Mouse (Mus musculus): ENCODE measurements at regions not wholly inside any gene's neighbourhood (a gene's known extent, or its start where the extent isn't known, plus 50 kb on each side); places are given as distances from the start of the nearest gene placed in this dataset.

GRCm38 (mm10) chr1:164548071-164548470 is 89.9 kb upstream of the Atp1b1 start:
- DNase-seq (ENCODE audit: low read depth, low spot score): no peak

GRCm38 (mm10) chr1:164545843-164546242 is 87.7 kb upstream of the Atp1b1 start:
- DNase-seq (ENCODE audit: low read depth, low spot score): no peak

GRCm38 (mm10) chr1:164543045-164543803 is 85.1 kb upstream of the Atp1b1 start:
- DNase-seq (ENCODE audit: low read depth, low spot score): no peak

- no peak for DNase-seq (ENCODE audit: low read depth, low spot score)
Observed at GRCm38 (mm10) chr1:164541711-164542110, 83.6 kb upstream of the Atp1b1 start.

DNA sequence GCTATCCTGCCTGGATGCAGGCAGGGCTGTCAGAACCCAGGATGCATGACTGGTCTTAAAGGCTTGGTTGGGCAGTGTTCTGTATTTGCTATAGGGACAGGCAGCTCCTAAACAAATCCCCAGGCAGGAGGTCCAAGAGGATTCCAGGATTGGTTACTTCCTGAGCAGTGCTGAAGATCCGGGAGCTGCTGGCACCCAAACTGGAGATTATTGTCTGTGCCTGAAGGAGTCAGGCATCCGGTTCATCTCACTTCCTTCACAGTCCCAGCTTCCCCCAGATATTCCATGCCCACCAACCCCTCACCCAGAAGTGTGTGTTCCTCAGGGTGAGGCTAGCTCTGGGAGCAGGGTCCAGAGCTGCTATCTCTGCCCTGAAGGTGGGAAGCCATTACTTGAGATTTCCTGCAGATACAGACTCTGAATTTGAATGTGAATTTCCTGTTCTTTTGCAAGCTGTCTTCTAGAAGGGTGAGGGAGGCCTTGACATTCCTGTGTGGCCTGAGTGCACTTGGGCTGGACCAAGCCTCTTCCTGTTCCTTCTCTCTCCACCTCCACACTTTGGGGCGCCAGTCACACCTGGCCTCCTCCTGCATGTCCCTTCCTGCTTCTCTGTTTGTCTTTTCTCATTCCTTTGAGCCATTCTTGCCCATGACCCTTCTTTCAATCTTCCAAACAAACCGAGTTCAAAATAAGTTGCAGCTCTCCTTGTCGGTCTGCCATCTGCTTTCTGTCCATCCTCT is 80.3 kb upstream of the Atp1b1 start:
- peak; percentile 24 for DNase-seq (ENCODE audit: low read depth, low spot score)

DNA sequence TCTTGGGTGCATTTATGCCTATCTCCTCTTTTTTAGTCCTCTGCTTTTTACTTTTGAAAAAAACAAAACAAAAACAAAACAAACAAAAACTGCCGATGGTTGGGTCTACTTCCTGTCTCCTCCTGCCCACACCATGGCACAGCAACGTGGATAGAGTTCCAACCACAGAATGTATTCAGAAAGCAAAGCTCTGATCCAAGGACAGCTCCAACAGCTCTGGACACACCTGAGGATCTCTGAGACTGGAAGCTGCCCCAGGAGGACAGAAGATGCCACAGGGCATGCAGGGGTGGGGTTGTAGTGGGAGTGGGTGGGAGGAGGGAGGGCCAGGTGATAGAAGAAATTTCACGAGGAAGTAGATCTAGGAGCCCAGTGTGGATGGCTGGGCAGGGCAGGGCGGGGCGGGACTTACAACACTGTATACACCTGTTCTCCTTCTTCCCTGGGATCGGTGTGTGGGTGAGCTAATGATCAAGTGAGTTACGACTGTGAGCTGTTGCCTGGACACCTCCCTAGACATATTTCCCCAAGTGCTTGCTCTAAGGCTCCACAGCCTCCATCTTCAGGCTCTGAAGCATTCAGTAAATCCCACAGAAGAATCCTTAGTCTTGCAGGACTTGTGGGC is 79.3 kb upstream of the Atp1b1 start:
- no peak for DNase-seq (ENCODE audit: low read depth, low spot score)

DNA sequence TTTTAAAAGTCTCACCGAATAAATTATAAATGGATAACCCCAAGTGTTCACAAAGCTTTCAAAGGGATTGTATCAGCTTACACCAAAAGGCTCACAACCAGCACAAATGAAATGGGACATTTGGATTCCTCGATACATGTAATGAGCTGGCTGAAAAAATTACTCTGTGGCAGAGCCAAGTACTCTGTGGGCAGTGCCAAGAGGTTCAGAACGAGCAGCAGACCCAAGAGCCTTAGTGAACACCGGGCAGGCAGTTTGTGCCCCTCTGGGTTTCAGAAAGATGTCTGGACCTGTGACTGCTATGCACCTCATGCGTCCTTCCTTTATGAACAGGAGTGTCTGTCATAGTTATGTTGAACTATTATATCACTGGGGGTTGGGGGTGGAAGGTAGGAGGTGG is 74.0 kb upstream of the Atp1b1 start:
- no peak for DNase-seq (ENCODE audit: low read depth, low spot score)

GRCm38 (mm10) chr1:164531741-164532140 is 73.6 kb upstream of the Atp1b1 start:
- DNase-seq (ENCODE audit: low read depth, low spot score): peak; percentile 49

DNA sequence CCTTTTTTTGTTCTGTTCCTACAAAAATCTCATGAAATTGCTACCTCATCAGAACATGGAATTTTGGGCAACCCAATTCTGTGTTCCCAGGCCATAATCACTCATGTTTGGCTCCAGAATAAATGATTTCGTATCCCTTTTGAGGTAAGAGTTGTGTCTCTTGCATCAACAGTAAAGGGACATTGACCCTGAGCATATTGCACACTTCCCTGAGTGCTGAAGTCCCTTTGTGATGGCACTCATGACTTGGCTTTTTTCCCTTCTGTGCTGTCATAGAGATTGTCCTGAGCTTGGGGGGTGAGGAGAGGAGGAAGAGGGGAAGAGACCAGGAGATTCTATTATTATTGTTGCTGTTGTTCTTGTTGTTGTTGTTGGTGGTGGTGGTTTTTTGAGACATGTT is 68.6 kb upstream of the Atp1b1 start:
- DNase-seq (ENCODE audit: low read depth, low spot score): no peak

GRCm38 (mm10) chr1:164522377-164523150 is 64.4 kb upstream of the Atp1b1 start:
- peak; percentile 47 for DNase-seq (ENCODE audit: low read depth, low spot score)

DNA sequence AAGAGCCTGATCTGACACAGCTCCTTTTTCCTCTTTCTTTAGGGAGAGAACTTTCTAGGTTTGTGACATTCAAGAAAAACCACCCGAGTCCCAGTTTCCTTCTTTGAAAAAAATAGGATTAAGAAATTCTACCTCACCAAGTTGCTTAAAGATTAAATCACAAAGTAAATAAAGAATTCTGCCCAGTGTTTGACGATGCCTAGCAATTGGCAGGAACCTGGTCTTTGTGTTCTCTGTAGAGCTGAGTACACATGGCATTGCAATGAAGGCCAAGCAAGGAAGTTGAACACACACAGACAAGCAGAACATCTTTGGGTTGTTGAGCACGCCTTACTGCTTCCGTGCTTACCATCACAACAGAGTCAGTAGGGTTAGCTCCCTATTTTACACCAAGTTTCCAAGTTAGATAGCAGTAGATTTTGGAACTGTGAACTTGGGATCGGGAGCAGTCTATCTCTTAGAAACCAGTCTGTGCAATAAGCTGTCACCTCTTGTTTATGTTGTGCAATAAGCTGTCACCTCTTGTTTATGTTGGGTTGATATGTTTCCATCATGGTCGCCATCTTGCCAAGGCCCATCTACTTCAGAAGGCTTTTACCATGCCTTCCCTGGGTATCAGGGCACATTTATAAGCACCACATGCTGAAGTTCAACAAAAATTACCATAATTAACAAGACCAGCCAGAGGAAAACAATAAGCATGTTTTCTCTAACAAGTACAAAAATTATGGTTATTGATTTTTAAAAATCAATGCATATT is 63.4 kb upstream of the Atp1b1 start:
- no peak for DNase-seq (ENCODE audit: low read depth, low spot score)

- no peak for DNase-seq (ENCODE audit: low read depth, low spot score)
Observed at GRCm38 (mm10) chr1:164518866-164519265, 60.7 kb upstream of the Atp1b1 start.

DNA sequence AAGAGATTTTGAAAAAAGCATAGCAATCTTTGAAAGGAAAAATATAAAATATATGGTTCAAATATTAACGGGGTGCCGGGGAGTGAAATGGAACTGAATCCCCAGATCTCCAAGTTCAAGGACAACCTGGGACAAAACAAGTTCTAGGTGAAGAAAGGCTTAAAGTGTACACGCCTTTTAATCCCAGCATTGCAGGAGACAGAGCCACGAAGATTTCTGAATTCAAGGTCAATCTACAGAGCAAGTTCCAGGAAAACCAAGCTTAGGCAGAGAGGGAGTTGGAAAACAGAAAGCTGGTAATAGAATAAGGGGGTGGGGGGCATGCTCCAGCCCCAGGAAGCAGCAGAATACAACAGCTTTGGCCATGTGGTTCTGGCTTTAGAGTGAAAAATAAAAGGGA is 60.2 kb upstream of the Atp1b1 start:
- DNase-seq (ENCODE audit: low read depth, low spot score): no peak

- DNase-seq (ENCODE audit: low read depth, low spot score): peak; percentile 29
Observed at GRCm38 (mm10) chr1:164517362-164517761, 59.2 kb upstream of the Atp1b1 start.

DNA sequence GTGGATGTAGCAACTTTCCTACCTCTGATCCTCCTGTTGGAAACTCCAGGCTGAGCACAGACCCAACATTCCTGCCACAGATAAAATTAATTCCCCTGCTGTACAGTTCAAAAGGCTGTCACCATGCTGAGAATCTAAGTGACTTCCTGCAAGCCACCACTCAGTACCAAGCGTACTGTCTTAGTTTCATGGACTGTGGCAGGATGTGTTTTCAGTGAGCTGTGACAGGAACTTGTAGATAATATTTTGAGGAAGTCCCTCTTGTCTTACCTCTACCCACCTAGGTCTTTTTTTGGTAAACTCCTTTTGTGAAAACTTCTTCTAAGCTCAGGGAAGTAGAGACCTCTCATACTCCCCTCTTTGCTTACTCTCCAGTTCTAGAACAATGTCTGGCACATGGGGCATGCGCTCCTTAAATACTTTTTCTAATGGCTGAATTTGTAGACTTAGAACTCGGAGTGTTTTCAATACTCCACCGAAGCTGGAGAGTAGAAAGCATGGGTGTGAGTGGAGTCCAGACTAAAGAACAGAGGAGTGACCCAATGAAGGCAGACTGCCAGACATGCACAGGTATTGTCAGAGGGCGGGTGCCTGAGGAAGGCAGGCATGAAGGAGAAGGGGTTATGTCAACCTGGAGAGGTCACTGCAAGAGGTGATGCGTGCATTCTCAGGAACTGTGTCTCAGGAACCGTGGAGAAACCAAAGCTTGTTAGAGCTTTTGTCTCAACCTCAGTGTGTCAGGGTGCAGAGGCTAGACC is 53.7 kb upstream of the Atp1b1 start:
- no peak for DNase-seq (ENCODE audit: low read depth, low spot score)

DNA sequence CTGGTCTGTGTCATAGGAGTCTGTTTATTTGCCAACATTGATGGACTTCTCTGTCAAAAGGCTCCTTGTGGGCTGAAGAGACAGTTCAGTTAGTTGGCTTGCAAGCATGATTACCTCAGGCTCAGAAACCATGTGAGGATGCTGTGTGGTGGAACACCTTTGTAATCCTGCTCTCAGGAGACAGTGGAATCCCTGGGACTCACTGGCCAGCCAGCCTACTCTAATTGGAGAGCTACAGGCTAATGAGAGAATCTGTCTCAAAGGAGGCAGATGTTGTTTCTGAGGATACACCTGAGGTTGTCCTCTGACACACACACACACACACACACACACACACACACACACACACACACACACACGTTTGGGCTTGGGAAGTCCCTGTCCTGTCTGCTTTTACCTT is 51.1 kb upstream of the Atp1b1 start:
- no peak for DNase-seq (ENCODE audit: low read depth, low spot score)

- DNase-seq (ENCODE audit: low read depth, low spot score): no peak
Observed at GRCm38 (mm10) chr1:164508556-164508955, 50.4 kb upstream of the Atp1b1 start.

- DNase-seq (ENCODE audit: low read depth, low spot score): no peak
Observed at GRCm38 (mm10) chr1:164508106-164508505, 50.0 kb upstream of the Atp1b1 start.

Data from ZHBTc4 (cell line).